Mouse (Mus musculus): ENCODE data around the gene Hkdc1. TPM values are rescaled to one million over a fixed set of nuclear protein-coding genes. Genes with fewer than 3 reads are reported as not detected.

Gene Hkdc1
- polyA plus RNA-seq, 1 experiment: 0.14 TPM

Other genes starting within 250 kb of the Hkdc1 start
- 37.2 and 41.5 TPM in 2 replicates for gene Tspan15, start 191.2 kb downstream of the Hkdc1 start, polyA plus RNA-seq (2012; rRNA removed)
- gene Tacr2, start 170.1 kb downstream of the Hkdc1 start, polyA plus RNA-seq (2012; rRNA removed): 4.2 and 10.7 TPM in 2 replicates
- gene Hk1, start 42.6 kb downstream of the Hkdc1 start, polyA plus RNA-seq (2012; rRNA removed): 53.9 and 83.8 TPM in 2 replicates
- gene 4930507D05Rik, start 27.0 kb upstream of the Hkdc1 start, polyA plus RNA-seq (2012; rRNA removed): 0.06 and 0.08 TPM in 2 replicates
- 20.0 and 21.3 TPM in 2 replicates for gene Supv3l1, start 27.2 kb upstream of the Hkdc1 start, polyA plus RNA-seq (2012; rRNA removed)
- gene Vps26a, start 64.3 kb upstream of the Hkdc1 start, polyA plus RNA-seq (2012; rRNA removed): 49.9 and 50.6 TPM in 2 replicates
- gene Srgn, start 105.0 kb upstream of the Hkdc1 start, polyA plus RNA-seq (2012; rRNA removed): 20.3 and 24.9 TPM in 2 replicates
- gene Kif1bp, start 156.0 kb upstream of the Hkdc1 start, polyA plus RNA-seq (2012; rRNA removed): 31.4 and 34.4 TPM in 2 replicates
- gene Ddx21, start 179.8 kb upstream of the Hkdc1 start, polyA plus RNA-seq (2012; rRNA removed): 33.3 and 37.3 TPM in 2 replicates
- gene Ddx50, start 228.7 kb upstream of the Hkdc1 start, polyA plus RNA-seq (2012; rRNA removed): 85.8 and 88.3 TPM in 2 replicates